Mouse (Mus musculus) liver, postnatal 0 days (tissue): ENCODE data around the gene Brf1.

Experiments
- CTCF ChIP-seq: sonication (generic); IDR thresholded peaks from 2 replicates; pipeline ENCODE4 v1.5.1; 2016; ENCODE audit warnings: antibody characterized with exemption, low read depth
- EP300 ChIP-seq: IDR thresholded peaks from 2 replicates; pipeline ENCODE4 v1.6.1; 2016; ENCODE audit warnings: antibody characterized with exemption, low read depth, mild to moderate bottlenecking

DNA sequence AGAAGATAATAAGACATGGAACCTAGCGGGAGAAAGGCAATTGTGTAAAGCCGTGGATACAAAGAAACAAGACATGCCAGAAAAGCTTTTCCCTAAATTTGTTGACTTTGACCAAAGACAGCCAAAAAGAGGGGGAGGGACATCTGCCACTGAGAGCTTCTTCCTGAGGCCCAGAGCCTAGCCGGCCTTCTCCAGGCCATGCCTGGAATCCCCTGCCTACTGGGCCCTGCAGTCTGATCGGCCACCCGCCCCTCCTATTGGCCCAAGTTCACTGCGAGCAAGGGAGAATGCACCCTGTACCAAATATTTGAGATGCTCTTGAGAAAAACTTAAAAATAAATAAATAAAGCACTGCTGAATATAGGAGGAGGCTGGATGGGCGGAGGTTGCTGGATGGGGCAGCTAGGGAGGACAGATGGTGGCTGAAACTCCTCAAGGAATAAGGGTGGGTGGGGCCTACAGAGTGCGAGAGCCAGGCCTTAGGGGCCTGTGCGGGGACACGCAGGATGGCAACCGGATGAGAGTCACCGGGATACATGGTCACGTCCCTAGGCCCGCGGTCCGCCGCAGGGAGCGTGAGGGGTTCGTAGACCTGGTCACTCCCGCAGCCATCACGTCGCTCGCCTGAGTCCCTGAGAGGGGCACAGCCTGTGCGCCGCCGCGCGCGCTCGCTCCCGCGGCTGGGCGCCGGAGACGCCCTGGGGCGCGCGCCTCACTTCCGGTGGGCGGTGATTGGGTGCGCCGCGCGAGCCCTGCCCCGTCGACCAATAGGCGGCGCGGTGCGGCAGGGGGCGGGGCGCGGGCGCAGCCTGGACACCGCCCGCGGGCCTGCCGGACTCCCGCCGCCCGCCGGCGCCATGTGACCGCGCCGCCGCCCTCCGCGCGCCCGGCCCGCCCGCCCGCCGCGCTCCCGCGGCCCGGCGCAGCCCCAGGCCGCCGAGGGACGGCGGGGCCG lies 13.4 kb upstream of the Brf1 start, which contains the start of gene Pacs2:
- TF ChIP-seq CTCF (no peak), EP300 (no peak)
